Mouse (Mus musculus): Measurements from ENCODE around the gene Camta1.

- TF ChIP-seq CTCF (IDR thresholded peaks at IDR 0.05; ENCODE audit: borderline replicate concordance, control insufficient read depth, extremely low read depth, insufficient read depth, low read length, poor library complexity) = no peak
- TF ChIP-seq POLR2A (IDR thresholded peaks at IDR 0.05; ENCODE audit: control insufficient read depth, extremely low read depth, insufficient read depth, low read length, poor library complexity) = no peak
These were observed 109.1 kb downstream of the Camta1 start for GRCm38 (mm10) chr4:151752551-151752950.
